Mouse (Mus musculus) liver, adult (tissue): ENCODE data around the gene Mapkapk3.
A peak's percentile ranks its signal among the peaks of the same experiment; 100 is the strongest.

Experiments
- GATA4 ChIP-seq: IDR thresholded peaks from 2 replicates; pipeline ENCODE4 v1.6.1; 2014; ENCODE audit warnings: mild to moderate bottlenecking, low read length; ENCODE audit not compliant: insufficient replicate concordance

The Mapkapk3 gene

GRCm38 (mm10) chr9:107301554-107302331, 12.1 kb upstream of the Mapkapk3 start:
- TF ChIP-seq GATA4, result no peak

GRCm38 (mm10) chr9:107300224-107300973, 10.7 kb upstream of the Mapkapk3 start:
- no peak for TF ChIP-seq GATA4

- TF ChIP-seq GATA4, result no peak
Observed at GRCm38 (mm10) chr9:107299783-107300182, 10.1 kb upstream of the Mapkapk3 start.

GRCm38 (mm10) chr9:107298876-107299275, 9.2 kb upstream of the Mapkapk3 start:
- no peak for TF ChIP-seq GATA4

DNA sequence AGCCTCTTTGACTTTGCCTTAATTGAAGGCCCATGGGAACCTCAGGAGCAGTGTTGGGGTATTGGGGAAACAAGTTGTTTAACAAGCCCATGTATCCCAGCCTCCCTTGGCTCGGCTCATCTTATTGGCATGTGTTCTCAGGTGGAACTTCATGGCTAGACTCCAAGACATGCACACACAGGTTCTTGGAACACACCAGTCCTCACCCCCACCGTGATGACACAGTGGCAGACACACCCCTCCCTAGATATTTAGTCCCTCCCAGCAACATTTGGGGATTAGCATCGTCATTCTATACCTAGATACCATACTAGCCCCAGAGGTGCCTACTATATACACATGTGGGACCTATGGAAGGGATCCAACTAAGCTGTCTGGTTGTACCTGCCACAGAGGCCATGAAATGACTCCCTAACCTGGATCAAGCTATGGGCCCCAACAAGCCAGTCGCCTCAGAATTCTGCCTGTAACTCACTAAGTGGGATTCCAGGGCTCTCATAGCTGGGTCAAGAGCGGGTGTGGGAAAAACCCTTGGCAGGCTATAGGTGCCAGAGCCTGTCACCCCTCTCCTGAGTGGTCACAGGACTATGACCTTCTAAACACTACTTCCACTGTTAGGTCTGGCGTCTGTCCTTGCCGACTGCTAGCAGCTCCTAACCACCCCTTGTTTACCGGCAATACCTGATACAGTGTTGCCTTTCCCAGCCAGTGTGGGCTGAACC, 8.5 kb upstream of the Mapkapk3 start:
- no peak for TF ChIP-seq GATA4

GRCm38 (mm10) chr9:107297658-107298057, 8.0 kb upstream of the Mapkapk3 start:
- no peak for TF ChIP-seq GATA4

- TF ChIP-seq GATA4, result no peak
Observed at GRCm38 (mm10) chr9:107297059-107297458, 7.4 kb upstream of the Mapkapk3 start.

DNA sequence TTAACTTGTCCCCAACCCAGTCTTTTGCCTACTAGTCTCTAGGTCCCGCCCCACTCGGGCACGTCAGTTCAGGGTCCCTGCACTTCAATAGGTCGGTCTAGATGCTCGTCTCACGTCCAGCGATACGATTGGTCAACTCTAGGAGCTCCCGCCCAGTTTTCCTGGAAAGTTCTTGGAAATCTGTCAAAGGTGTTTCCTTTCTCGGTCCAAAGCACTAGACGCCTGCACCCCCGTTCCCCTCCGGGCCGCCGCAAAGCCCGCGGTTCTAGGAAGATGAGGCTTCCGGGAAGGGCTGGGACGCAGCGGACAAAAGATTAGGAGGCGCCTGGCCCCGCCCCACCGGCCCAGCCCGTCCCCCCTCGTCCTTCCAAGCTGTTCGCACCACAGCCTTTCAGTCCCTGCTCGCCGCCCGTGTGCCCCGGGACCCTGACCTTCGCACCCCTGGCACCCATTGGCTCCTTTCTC, 6.9 kb upstream of the Mapkapk3 start:
- peak; percentile 94; the same call in 1 of the 2 replicates for TF ChIP-seq GATA4

DNA sequence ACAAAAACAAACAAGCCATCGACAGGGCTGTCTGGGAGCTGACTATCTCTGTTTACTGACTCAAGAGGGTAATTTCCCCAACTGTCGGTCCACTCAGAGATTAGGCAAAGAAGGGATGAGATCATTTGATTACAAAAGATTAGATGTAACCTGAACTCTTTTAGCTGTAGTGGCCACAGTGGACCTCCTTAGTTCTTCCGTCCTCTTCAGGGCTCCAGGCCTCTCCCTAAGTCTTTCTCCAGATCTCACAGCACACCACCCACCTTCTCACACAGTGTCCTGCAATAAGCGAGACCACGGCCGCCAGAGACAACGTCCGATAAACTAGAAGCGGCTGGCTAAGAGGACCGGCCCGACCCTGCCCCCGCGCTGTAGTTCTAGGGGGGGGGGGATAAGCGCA, 6.4 kb upstream of the Mapkapk3 start:
- 0 out of 2 replicates have a peak, but pooled peaks have one; percentile 25 for TF ChIP-seq GATA4

DNA sequence AAGGTAGTCTGAATTCAATTTTAAA, 6.2 kb upstream of the Mapkapk3 start, which contains the start of gene Cish:
Gene Cish (plus strand): TSS at position 11 of the 25 bp plus-strand sequence.
- no peak for TF ChIP-seq GATA4

DNA sequence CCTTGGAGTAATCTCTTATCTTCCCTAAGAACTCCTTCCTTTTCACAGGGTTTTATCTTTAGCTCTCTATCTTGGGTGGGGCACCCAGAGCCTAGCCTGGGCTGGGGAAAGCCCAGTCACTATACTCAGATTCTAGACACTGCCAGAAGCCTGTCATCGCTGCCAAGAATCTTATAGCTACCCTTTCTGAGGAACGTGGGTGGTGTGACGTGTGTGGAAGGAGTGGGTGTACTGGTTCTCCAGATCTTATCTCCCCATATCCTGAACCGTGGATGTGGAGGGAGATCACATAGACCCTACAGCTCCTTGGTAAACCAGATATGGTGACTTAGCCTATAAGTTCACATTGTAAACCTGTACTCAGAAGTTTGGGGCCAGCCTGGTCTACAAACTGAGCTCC, 5.9 kb upstream of the Mapkapk3 start:
- TF ChIP-seq GATA4, result no peak

DNA sequence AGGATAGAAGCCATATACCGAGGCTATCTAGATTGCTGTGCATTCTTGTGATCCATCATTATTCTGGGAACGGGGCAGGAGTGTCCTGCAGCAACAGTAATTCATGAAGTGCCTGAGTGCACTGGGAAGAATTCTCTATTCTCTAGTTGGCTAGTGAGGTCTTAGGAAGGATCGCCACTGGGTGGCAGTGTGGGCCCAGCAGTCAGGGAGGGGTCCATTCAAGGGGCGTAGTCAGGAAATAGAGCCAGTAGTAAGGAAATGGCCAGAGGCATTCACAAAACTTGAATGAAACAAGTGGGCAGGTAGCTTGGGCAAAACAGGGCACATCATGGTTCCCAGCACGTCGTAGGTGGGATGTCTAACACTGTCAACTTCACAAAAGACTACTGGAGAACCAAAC, 4.6 kb upstream of the Mapkapk3 start:
- TF ChIP-seq GATA4, result no peak

DNA sequence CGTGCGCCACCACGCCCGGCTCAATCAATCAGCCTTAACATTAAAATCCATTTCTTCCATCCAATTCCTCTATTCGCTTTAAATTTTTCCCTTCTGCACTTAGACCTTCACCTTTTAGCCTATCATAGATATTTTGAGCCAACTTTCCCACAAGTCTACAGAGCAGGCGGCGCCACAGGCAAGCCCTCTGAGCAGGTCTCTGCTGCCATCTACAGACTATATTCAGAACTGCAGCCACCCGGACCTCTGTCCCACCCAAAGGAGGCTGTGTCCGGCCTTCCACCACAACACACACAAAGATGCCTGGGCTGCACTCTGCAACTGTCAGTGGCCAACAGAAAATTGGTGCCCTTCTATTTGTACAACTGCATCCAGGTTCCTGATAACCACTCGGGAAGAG, 1.2 kb upstream of the Mapkapk3 start:
- TF ChIP-seq GATA4, result no peak

- TF ChIP-seq GATA4, result no peak
Observed at GRCm38 (mm10) chr9:107288711-107289110, 966 bp downstream of the Mapkapk3 start.

GRCm38 (mm10) chr9:107288105-107288650, 1.5 kb downstream of the Mapkapk3 start:
- TF ChIP-seq GATA4, result no peak

DNA sequence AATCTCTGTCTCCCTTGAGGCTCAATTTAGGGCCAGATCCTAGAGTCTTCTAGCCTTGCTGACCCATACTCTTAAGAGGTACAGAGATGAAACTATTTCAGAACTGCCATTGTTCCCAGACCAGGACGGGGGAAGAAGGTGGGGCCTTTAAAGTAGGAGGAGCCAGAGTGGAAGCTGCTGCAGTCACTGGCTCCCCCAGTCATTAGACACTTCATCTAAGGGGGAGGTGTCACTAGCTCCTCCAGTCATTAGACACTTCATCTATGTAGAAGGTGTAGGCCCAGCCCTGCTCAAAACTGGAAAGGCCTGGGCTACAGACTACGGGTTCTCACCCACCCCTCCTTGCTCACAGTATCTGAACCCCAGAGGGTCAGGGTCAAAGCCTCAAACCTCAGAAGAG, 2.4 kb downstream of the Mapkapk3 start:
- no peak for TF ChIP-seq GATA4
